Mouse (Mus musculus): ENCODE results near the gene Olfr286.

- TF ChIP-seq CTCF (IDR thresholded peaks at IDR 0.05; ENCODE audit: borderline replicate concordance, insufficient read depth, low read length) (no peak), POLR2A (IDR thresholded peaks at IDR 0.05; ENCODE audit: low read depth, low read length) (no peak)
Measured at GRCm38 (mm10) chr15:98256271-98256670, 22.0 kb upstream of the Olfr286 start.
